Mouse (Mus musculus): ENCODE results near the gene Gm11146.

Gene Gm11146

DNA sequence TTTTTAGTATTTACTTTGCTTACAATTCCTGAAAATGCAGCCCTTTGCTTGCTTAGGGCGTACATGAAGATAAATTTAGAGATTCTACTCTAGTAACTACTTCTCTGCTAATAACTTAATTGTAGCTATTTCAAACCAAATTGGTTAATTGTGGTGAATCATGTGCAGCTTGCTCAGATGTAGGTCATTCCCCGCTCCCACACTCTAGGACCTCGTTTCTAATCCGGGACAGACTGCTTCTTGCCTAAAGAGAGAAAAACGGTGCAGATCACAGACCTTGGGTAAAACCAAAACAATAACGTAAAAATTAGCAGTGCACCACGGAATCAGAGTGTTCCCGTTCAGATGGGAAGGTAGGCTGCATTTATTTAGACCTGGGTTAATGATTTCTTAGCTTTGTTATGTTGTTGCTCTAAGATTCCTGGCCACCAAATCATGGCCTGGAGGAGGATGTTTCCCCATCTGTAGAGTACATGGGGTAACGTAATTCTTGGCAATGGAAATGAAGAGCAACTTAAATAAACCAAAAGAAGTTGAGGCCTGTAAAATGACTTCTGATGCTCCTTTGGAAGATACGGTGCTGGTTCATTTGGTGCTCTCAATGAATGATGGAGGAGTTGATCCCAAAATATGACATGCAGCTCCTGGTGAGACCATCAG lies 45.3 kb downstream of the Gm11146 start:
- DNase-seq (ENCODE audit: low spot score), result no peak

DNA sequence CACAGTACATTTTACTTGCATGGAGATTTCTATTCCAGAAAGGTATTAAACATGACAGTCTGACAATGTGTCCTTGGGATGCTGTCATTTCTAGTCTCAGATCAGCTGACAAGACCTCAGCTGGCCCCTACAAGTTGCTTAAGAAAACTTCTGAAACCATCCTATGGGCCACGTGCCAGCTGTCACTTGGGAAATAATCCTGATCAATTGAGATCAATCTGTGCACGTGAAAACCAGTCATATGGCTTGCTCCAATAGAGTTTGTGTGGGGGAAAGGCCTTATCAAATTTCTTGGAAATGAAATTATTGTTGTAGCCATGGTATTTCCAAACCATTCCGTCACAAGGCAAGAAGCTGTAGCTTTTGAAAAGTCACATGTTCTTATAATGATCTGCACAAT lies 50.8 kb downstream of the Gm11146 start:
- DNase-seq (ENCODE audit: low spot score), result no peak
